Mouse (Mus musculus) NIH3T3 (cell line): ENCODE data around the gene Gm14226.
"Not testable (repeated sequence)": the region's sequence is repeated elsewhere in the genome, so short reads cannot be mapped to it uniquely, and the experiment has no call there.

ENCODE experiments used
- DNase-seq: peaks from one replicate; pipeline ENCODE4 v3.0.0-alpha.2; 2012; ENCODE audit warnings: low read depth

Gene Gm14226

GRCm38 (mm10) chr2:155047452-155048178, 29.5 kb downstream of the Gm14226 start:
- peak; percentile 28 for DNase-seq

GRCm38 (mm10) chr2:155050108-155050503, 32.0 kb downstream of the Gm14226 start:
- peak; percentile 10 for DNase-seq

GRCm38 (mm10) chr2:155050504-155051236, 32.6 kb downstream of the Gm14226 start:
- peak; percentile 98 for DNase-seq

GRCm38 (mm10) chr2:155051622-155052351, 33.7 kb downstream of the Gm14226 start:
- peak; percentile 61 for DNase-seq

- DNase-seq, result no peak
These were observed 34.6 kb downstream of the Gm14226 start for GRCm38 (mm10) chr2:155052681-155053080.

GRCm38 (mm10) chr2:155053512-155053911, 35.4 kb downstream of the Gm14226 start:
- not testable (repeated sequence) for DNase-seq

GRCm38 (mm10) chr2:155054672-155055071, 36.6 kb downstream of the Gm14226 start:
- DNase-seq, result no peak

- DNase-seq, result no peak
These were observed 38.1 kb downstream of the Gm14226 start for GRCm38 (mm10) chr2:155056076-155056578.

- no peak for DNase-seq
These were observed 39.3 kb downstream of the Gm14226 start for GRCm38 (mm10) chr2:155057361-155057760.

GRCm38 (mm10) chr2:155071027-155071426, 53.0 kb downstream of the Gm14226 start:
- DNase-seq, result peak; percentile 76

GRCm38 (mm10) chr2:155072353-155073145, 54.5 kb downstream of the Gm14226 start:
- no peak for DNase-seq

GRCm38 (mm10) chr2:155073347-155073746, 55.3 kb downstream of the Gm14226 start:
- DNase-seq, result no peak

- peak; percentile 93 for DNase-seq
These were observed 56.1 kb downstream of the Gm14226 start, which contains the start of gene Ahcy for GRCm38 (mm10) chr2:155073978-155074765. Gene Ahcy, minus strand, starts transcription at chr2:155074497.

- no peak for DNase-seq
These were observed 56.8 kb downstream of the Gm14226 start for GRCm38 (mm10) chr2:155074766-155075330.

- no peak for DNase-seq
These were observed 57.6 kb downstream of the Gm14226 start for GRCm38 (mm10) chr2:155075649-155076048.
